Mouse (Mus musculus): Measurements from ENCODE around the gene Gdpd5.
"Not testable (repeated sequence)": the region's sequence is repeated elsewhere in the genome, so short reads cannot be mapped to it uniquely, and the experiment has no call there.

Gdpd5 gene

DNA sequence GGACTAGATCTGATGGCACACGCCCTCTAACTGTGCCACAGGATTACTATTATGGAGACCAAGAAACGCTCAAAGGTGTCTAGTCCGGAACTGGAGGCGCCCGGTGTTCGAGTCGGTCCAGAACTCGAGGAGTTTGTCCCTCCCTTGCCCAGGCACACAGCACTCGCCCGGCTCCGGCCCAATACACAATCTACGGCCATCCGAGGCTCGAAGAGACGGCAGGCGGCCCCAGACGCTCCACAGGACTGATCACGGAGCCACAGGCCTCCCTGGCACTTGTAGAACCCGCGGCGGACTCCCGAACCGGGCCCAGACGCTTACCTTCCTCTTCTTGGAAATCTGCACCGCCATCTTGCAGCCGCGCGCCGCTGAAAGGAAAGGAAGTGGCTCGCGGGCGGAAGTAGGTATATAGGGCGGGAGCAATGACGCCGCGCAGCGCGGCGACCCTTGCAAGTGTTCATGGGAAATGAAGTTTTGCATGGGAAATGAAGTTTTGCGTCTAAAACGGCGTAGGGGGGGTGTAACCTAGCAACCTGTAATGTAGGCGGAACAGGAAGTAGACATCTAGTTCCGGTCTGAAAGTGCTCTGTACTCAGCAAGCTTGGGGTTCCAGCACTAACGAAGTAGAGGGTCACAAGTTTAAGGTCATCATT is 102.2 kb downstream of the Gdpd5 start, which contains the start of gene Rps3:
TSS of gene Rps3 (minus strand) at position 468 of the 653 bp plus-strand sequence.
- peak; percentile 93 for DNase-seq

DNA sequence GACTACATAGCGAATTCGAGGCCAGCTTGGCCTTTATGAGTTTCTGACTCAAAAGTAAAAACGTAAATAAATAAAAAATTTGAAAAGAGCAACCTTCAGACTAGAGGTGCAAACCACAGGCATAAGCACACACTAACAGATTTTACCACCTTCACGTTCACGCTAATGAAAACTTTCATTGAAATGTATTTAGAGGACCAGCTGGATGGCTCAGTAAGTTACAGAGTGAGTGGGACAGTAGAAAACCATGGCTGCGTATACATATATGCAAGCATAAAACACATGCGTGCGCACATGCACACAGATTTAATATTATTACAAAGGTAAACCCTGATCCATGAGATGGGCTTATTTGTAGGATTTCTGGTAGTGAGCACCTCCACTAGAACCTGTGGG is 102.7 kb downstream of the Gdpd5 start:
- DNase-seq: no peak

DNA sequence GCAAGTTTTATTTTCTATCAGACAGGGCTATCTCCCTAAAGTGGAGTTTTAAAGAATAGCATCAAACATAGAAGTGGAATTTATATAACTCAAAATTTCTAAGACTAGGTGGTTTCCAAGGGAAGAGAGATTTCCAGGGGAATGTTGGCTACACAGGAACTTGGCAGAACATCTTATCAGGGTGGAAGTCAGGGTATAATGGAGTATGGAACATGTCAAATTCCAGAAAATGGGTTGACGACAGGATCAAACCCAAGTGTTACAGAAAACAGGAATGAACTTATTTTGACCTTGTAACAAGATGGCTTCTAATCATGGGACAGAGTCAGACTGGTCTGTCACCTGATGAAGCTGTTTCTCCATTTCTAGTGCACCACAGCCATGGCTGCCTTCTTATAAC is 103.5 kb downstream of the Gdpd5 start:
- no peak for DNase-seq

DNA sequence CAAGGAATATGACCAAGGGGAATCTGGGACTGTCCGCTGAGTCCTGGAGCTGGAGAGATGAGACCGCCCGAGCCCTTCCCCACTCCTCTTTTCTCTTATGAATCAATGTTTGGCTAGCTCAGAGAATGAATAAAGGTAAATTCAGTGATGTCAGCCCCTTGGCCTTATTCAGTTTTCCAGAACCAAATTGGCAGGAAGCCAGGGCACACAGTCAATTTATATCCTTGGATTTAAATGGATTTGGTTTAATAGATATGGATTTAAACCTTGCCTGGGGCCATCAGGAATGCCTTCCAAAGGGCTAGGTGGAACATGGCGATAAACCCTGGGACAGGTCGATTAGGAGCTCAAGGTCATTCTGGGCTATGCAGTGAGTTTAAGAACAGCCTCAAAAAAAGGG is 108.5 kb downstream of the Gdpd5 start:
- no peak for DNase-seq

DNA sequence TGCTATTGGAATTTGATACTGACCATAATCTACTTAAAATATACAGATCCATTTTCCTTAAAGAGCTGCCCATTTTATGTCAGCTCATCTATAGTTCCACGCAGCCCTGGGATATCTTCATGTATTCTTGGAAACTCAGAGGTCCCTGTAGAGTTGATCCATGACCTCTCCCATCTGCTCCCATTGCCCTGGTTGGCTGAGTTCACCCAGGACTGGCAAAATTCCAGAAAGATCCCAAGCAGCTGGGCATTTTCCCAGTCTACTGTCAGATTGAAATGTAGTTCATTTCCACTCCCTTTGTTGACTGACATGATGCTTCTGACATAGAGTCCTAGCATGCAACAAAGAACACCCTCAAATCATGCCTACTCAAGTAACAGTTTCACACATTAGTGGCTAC is 117.9 kb downstream of the Gdpd5 start:
- DNase-seq: no peak

DNA sequence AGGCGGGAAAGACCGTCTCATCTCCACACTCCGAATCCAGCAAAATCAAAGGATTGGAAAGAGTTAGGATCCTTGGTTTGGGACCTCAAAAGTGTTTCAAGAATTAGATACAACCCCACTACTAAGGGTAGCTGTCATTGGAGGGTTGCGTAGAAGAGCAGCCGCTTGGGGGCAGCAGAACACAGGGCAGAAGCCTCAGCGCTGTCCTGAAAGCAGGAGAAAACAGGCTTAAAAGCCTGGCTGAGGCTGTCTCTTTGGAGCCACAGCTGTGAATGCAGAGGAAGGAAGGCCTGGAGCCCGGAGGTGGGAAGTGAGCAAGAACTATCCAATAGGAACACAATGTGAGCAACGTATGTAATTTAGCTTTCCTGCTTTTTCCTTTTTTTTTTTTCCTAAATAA is 119.0 kb downstream of the Gdpd5 start:
- peak; percentile 89 for DNase-seq

DNA sequence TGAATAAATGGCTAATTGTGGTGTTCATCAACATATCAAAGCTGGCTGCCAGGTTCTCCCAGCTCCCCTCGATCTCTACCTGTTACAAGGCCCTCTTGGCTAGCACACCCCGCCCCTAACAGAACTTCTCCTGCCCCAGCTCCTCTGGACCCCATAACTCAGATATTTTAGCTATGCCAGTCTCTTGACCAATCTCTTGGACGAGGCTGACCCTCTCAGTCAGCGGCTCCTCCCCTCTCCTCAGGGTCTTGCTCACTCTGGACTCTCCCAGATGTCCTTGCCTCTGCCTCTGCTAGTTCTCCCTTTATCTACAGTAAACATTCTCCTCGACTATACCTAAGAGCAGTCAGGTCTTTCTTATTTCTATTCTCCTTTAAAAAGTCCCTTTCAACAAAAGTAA is 119.4 kb downstream of the Gdpd5 start:
- DNase-seq: peak; percentile 60

DNA sequence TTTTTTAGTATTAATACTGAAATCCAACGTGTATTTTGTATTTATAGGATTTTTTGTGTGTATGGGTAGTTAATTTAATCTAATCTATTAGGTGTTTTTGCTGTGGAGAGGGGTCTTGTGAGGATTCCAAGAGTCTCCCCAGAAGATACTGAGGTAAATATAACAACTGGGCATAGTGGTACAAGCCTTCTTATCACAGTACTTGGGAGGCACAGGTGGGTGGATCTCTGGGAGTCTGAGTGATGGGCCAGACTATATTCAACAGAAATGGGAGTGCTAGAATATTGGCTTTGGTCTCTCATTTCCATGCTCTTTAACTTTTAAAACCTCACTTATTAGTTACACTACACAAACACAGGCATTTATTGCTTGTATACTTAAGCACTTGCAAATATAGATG is 119.9 kb downstream of the Gdpd5 start:
- peak; percentile 68 for DNase-seq

DNA sequence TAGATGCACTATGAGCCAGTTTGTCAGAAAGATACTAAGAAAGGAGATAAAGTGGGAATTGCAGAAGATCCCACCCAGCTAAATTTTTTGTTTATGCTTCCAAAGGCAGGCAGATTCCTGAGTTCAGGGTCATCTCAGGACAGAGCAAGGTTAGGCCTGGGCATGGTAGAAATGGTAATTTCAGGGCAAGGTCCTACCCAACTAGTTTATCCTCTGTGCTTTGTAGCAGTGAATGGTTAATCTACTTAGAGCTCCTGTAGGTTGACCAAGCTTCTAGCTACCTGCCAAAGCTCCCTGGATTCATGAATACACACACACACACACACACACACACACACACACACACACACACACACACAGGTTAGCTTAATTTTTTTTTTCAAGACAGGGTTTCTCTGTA is 123.3 kb downstream of the Gdpd5 start:
- no peak for DNase-seq

DNA sequence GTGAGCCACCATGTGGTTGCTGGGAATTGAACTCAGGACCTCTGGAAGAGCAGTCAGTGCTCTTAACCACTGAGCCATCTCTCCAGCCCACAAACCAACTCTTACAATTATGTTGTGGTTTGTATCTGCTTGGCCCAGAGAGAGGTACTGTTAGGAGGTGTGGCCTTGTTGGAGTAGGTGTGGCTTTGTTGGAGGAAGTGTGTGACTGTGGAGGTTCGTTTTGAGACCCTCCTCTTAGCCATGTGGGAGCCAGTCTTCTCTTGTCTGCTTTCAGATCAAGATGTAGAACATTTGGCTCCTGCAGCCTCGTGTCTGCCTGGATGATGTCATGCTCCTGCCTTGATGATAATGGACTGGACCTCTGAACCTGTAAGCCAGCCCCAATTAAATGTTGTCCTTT is 127.0 kb downstream of the Gdpd5 start:
- not testable (repeated sequence) for DNase-seq

DNA sequence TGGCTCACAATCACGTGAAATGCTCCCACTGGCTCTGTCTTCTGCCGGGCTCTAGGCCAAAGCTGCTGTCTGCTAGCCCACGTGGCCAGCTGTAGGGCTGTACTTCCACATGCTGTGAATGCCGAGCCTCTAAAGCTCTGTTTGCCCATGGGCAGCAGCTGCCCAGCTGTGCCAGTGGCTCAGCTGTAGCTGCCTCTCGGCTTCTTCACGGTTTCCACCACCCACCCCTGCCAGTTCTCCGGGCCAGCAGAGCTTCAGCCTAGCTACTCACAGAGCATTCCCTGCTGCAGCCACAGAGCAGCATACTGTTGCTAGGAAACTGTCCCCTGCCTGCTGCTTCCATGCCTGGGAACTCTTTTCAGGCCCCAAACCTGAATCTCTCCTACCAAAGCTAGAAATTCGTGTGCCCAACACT is 128.9 kb downstream of the Gdpd5 start:
- no peak for DNase-seq
